Mouse (Mus musculus) liver, embryonic 14.5 days (tissue): ENCODE results near the gene Gm9736.
"Not testable (repeated sequence)": the region's sequence is repeated elsewhere in the genome, so short reads cannot be mapped to it uniquely, and the experiment has no call there.

Experiments
- CTCF ChIP-seq: IDR thresholded peaks from 2 replicates; pipeline ENCODE4 v1.5.1; 2016; ENCODE audit warnings: antibody characterized with exemption, low read depth, control low read depth
- EP300 ChIP-seq: IDR thresholded peaks from 2 replicates; pipeline ENCODE4 v1.6.1; 2016; ENCODE audit warnings: antibody characterized with exemption, low read depth

DNA sequence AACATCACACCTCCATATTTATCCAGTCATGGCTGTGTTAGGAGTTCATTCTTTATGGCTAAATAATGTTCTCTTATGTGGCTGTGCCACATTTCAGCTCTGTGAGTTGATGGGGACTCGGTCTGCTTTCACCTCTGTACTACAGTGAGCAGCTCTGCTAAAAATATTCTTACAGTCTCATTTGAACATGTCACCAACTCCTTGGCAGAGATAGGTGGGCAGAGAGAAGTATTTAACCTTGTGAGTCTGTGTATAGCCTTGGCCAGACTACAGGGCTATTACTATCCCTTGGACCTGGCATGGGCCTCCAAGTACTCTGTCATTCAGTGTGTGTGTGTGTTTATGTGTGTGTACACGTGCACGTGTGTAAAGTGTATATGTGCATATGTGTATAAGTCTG is 21.0 kb upstream of the Gm9736 start:
- not testable (repeated sequence) for TF ChIP-seq CTCF, EP300
